Mouse (Mus musculus) myocyte (in vitro differentiated cells): Measurements from ENCODE around the gene Arl15. TPM values are rescaled to one million over a fixed set of nuclear protein-coding genes. Genes with fewer than 3 reads are reported as not detected.

Experiments
- H3K27me3 ChIP-seq: one replicate; pipeline ENCODE4 v1.6.1; 2011; ENCODE audit not compliant: control insufficient read depth, insufficient read depth, insufficient read length
- H3K36me3 ChIP-seq: one replicate; pipeline ENCODE4 v1.6.1; 2011; ENCODE audit not compliant: control insufficient read depth, insufficient read depth
- H3K4me2 ChIP-seq: one replicate; pipeline ENCODE4 v1.6.1; 2011; ENCODE audit warnings: low read depth, control low read depth
- H3K4me3 ChIP-seq: one replicate; pipeline ENCODE4 v1.5.1; 2011; ENCODE audit warnings: mild to moderate bottlenecking, control low read depth, moderate library complexity
- H3K79me2 ChIP-seq: one replicate; pipeline ENCODE4 v1.6.1; 2011; ENCODE audit not compliant: control insufficient read depth, insufficient read depth
- H3ac ChIP-seq: one replicate; pipeline ENCODE4 v1.6.1; 2011; ENCODE audit not compliant: control insufficient read depth, insufficient read length
- CEBPB ChIP-seq: IDR thresholded peaks from 2 replicates; pipeline ENCODE4 v1.6.1; 2011; ENCODE audit warnings: mild to moderate bottlenecking, moderate library complexity; ENCODE audit not compliant: poor library complexity, insufficient read depth, severe bottlenecking
- E2F4 ChIP-seq: IDR thresholded peaks from one replicate; pipeline ENCODE4 v1.6.1; 2011; ENCODE audit warnings: mild to moderate bottlenecking, control low read depth, moderate library complexity; ENCODE audit not compliant: insufficient read depth
- MAX ChIP-seq: IDR thresholded peaks from one replicate; pipeline ENCODE4 v1.6.1; 2011; ENCODE audit warnings: low read depth, mild to moderate bottlenecking, control low read depth
- MYOD1 ChIP-seq, 3 experiments: IDR thresholded peaks; one replicate each; pipeline ENCODE4 v1.6.1; 2011; ENCODE audit warnings: control low read depth in 2 of 3, low read depth in 2 of 3, mild to moderate bottlenecking in 2 of 3, moderate library complexity in 1 of 3; ENCODE audit not compliant: insufficient read length in 2 of 3, control insufficient read depth in 1 of 3
- MYOG ChIP-seq, 3 experiments: IDR thresholded peaks; one replicate each; pipeline ENCODE4 v1.6.1; 2011; ENCODE audit warnings: control low read depth in 2 of 3, low read depth in 2 of 3, mild to moderate bottlenecking in 2 of 3; ENCODE audit not compliant: insufficient read length in 2 of 3, control insufficient read depth in 1 of 3, insufficient read depth in 1 of 3
- POLR2A ChIP-seq: IDR thresholded peaks from one replicate; pipeline ENCODE4 v1.6.1; 2011; ENCODE audit warnings: low read depth, mild to moderate bottlenecking, control low read depth, moderate library complexity; ENCODE audit not compliant: insufficient read length
- POLR2AphosphoS2 ChIP-seq: IDR thresholded peaks from one replicate; pipeline ENCODE4 v1.6.1; 2011; ENCODE audit warnings: low read depth, control low read depth; ENCODE audit not compliant: insufficient read length
- REST ChIP-seq: IDR thresholded peaks from one replicate; pipeline ENCODE4 v1.6.1; 2011; ENCODE audit warnings: mild to moderate bottlenecking, control low read depth, moderate library complexity; ENCODE audit not compliant: insufficient read depth, insufficient read length
- SRF ChIP-seq: IDR thresholded peaks from one replicate; pipeline ENCODE4 v1.6.1; 2011; ENCODE audit warnings: low read depth; ENCODE audit not compliant: control insufficient read depth, insufficient read length
- TCF12 ChIP-seq: IDR thresholded peaks from one replicate; pipeline ENCODE4 v1.6.1; 2011; ENCODE audit warnings: mild to moderate bottlenecking, control low read depth; ENCODE audit not compliant: poor library complexity, insufficient read depth, severe bottlenecking
- TCF3 ChIP-seq: IDR thresholded peaks from one replicate; pipeline ENCODE4 v1.6.1; 2011; ENCODE audit warnings: low read depth, control low read depth; ENCODE audit not compliant: insufficient read length
- USF1 ChIP-seq: IDR thresholded peaks from one replicate; pipeline ENCODE4 v1.6.1; 2011; ENCODE audit warnings: low read depth, mild to moderate bottlenecking, control low read depth, moderate library complexity
- polyA plus RNA-seq: library from polyadenylated mRNA; unstranded; fragments of >200 nt; fragmentation: generic; extraction: Trizol; gene quantifications from one replicate; pipeline ENCODE4 v1.2.1, GENCODE M21; 2012; ENCODE audit warnings: missing spikeins

The Arl15 gene
- polyA plus RNA-seq, 1 experiment: 11.1 TPM

- H3K27me3 ChIP-seq: no peaks in the 10 kb centered on the region
- peaks cover 3% of the 10 kb centered on the region for H3K36me3 ChIP-seq
- peaks cover 3% of the 10 kb centered on the region for H3K79me2 ChIP-seq
- no peak overlapping the region for H3K4me3 ChIP-seq
- TF ChIP-seq E2F4: no peak
- TF ChIP-seq MYOD1 (IDR thresholded peaks at IDR 0.05; ENCODE audit: control insufficient read depth in 1 of 3, insufficient read length in 2 of 3, low read depth in 2 of 3): no peak
- TF ChIP-seq USF1: no peak
- no peak for TF ChIP-seq REST
- no peak for TF ChIP-seq MAX
- TF ChIP-seq TCF3: no peak
- TF ChIP-seq CEBPB: no peak
- no peak for TF ChIP-seq POLR2AphosphoS2
- no peak for TF ChIP-seq SRF
- TF ChIP-seq MYOG (IDR thresholded peaks at IDR 0.05; ENCODE audit: control insufficient read depth in 1 of 3, insufficient read depth in 1 of 3, insufficient read length in 2 of 3, low read depth in 2 of 3): no peak
- TF ChIP-seq TCF12: no peak
- no peak for TF ChIP-seq POLR2A
- H3ac ChIP-seq: no peak overlapping the region
- no peak overlapping the region for H3K4me2 ChIP-seq
These were observed 170.6 kb downstream of the Arl15 start for GRCm38 (mm10) chr13:113964945-113965344.

- Histone ChIP-seq H3K36me3 (no peaks in the 10 kb centered on the region), H3K27me3 (no peaks in the 10 kb centered on the region), H3K4me3 (no peak overlapping the region), H3K79me2 (no peaks in the 10 kb centered on the region), H3K4me2 (no peak overlapping the region), H3ac (no peak overlapping the region)
- no peak for TF ChIP-seq MYOG (IDR thresholded peaks at IDR 0.05; ENCODE audit: control insufficient read depth in 1 of 3, insufficient read depth in 1 of 3, insufficient read length in 2 of 3, low read depth in 2 of 3)
- TF ChIP-seq SRF: no peak
- TF ChIP-seq USF1: no peak
- no peak for TF ChIP-seq TCF3
- no peak for TF ChIP-seq CEBPB
- no peak for TF ChIP-seq MAX
- no peak for TF ChIP-seq MYOD1 (IDR thresholded peaks at IDR 0.05; ENCODE audit: control insufficient read depth in 1 of 3, insufficient read length in 2 of 3, low read depth in 2 of 3)
- TF ChIP-seq TCF12: no peak
- TF ChIP-seq REST: no peak
- no peak for TF ChIP-seq POLR2AphosphoS2
- TF ChIP-seq POLR2A: no peak
- TF ChIP-seq E2F4: no peak
These were observed 176.4 kb downstream of the Arl15 start for GRCm38 (mm10) chr13:113970706-113971105.

GRCm38 (mm10) chr13:113972401-113972800 is 178.1 kb downstream of the Arl15 start:
- no peaks in the 10 kb centered on the region for H3K79me2 ChIP-seq
- H3K27me3 ChIP-seq: no peaks in the 10 kb centered on the region
- no peak overlapping the region for H3K4me3 ChIP-seq
- H3K4me2 ChIP-seq: no peak overlapping the region
- no peak for TF ChIP-seq SRF
- no peak for TF ChIP-seq REST
- no peak for TF ChIP-seq TCF12
- TF ChIP-seq E2F4: no peak
- no peak for TF ChIP-seq USF1
- TF ChIP-seq MYOD1 (IDR thresholded peaks at IDR 0.05; ENCODE audit: control insufficient read depth in 1 of 3, insufficient read length in 2 of 3, low read depth in 2 of 3): no peak
- TF ChIP-seq POLR2AphosphoS2: no peak
- no peak for TF ChIP-seq CEBPB
- no peak for TF ChIP-seq MAX
- H3ac ChIP-seq: no peak overlapping the region
- no peaks in the 10 kb centered on the region for H3K36me3 ChIP-seq

- H3ac ChIP-seq: no peak overlapping the region
- TF ChIP-seq POLR2A (no peak), POLR2AphosphoS2 (no peak), REST (no peak), CEBPB (no peak), USF1 (no peak), TCF12 (no peak), MAX (no peak), E2F4 (no peak), MYOD1 (IDR thresholded peaks at IDR 0.05; ENCODE audit: control insufficient read depth in 1 of 3, insufficient read length in 2 of 3, low read depth in 2 of 3) (no peak), MYOG (IDR thresholded peaks at IDR 0.05; ENCODE audit: control insufficient read depth in 1 of 3, insufficient read depth in 1 of 3, insufficient read length in 2 of 3, low read depth in 2 of 3) (no peak), SRF (no peak)
- H3K36me3 ChIP-seq: no peaks in the 10 kb centered on the region
- no peak overlapping the region for H3K4me3 ChIP-seq
- H3K27me3 ChIP-seq: no peaks in the 10 kb centered on the region
- no peak overlapping the region for H3K4me2 ChIP-seq
- H3K79me2 ChIP-seq: no peaks in the 10 kb centered on the region
These were observed 180.6 kb downstream of the Arl15 start for GRCm38 (mm10) chr13:113974866-113975265.

GRCm38 (mm10) chr13:113975722-113976121 is 181.4 kb downstream of the Arl15 start:
- TF ChIP-seq E2F4 (no peak), POLR2AphosphoS2 (no peak), CEBPB (no peak), TCF12 (no peak), TCF3 (no peak), USF1 (no peak), REST (no peak), MYOD1 (IDR thresholded peaks at IDR 0.05; ENCODE audit: control insufficient read depth in 1 of 3, insufficient read length in 2 of 3, low read depth in 2 of 3) (no peak), POLR2A (no peak), SRF (no peak), MAX (no peak), MYOG (IDR thresholded peaks at IDR 0.05; ENCODE audit: control insufficient read depth in 1 of 3, insufficient read depth in 1 of 3, insufficient read length in 2 of 3, low read depth in 2 of 3) (no peak)
- Histone ChIP-seq H3ac (no peak overlapping the region), H3K36me3 (no peaks in the 10 kb centered on the region), H3K27me3 (no peaks in the 10 kb centered on the region), H3K4me3 (no peak overlapping the region), H3K79me2 (no peaks in the 10 kb centered on the region), H3K4me2 (no peak overlapping the region)
